Mouse (Mus musculus) embryonic facial prominence, embryonic 12.5 days (tissue): ENCODE data around the gene Lcp2. TPM values are rescaled to one million over a fixed set of nuclear protein-coding genes. Genes with fewer than 3 reads are reported as not detected.

Experiments used
- polyA plus RNA-seq: library from polyadenylated mRNA; unstranded; fragments of >200 nt; fragmentation: Nextera tagmentation; extraction: Ambion mirVana; gene quantifications from 2 replicates; pipeline ENCODE4 v1.2.1, GENCODE M21; 2016

Gene Lcp2
- polyA plus RNA-seq, 1 experiment from 2014 or later = 1.5 TPM

Other genes starting within 250 kb of the Lcp2 start
- gene Kcnmb1, start 83.9 kb upstream of the Lcp2 start, polyA plus RNA-seq = 0.06 and 0.13 TPM in 2 replicates
- gene Kcnip1, start 53.8 kb upstream of the Lcp2 start, polyA plus RNA-seq = 5.8 and 6.5 TPM in 2 replicates
- gene 4930469K13Rik, start 51.6 kb downstream of the Lcp2 start, polyA plus RNA-seq = not detected in 2 replicates
- gene Foxi1, start 161.2 kb downstream of the Lcp2 start, polyA plus RNA-seq = 0.46 and 0.52 TPM in 2 replicates